Mouse (Mus musculus): ENCODE measurements at regions not wholly inside any gene's neighbourhood (a gene's known extent, or its start where the extent isn't known, plus 50 kb on each side); places are given as distances from the start of the nearest gene placed in this dataset.

- ATAC-seq (ENCODE audit: low FRiP score) (no peak), DNase-seq (ENCODE audit: low spot score) (no peak)
- Histone ChIP-seq H3K36me3 (replicated peaks; ENCODE audit: control insufficient read depth, insufficient read depth) (no peaks in the 10 kb centered on the region), H3K4me1 (replicated peaks; ENCODE audit: control insufficient read depth, insufficient read depth, low read length) (no peaks in the 10 kb centered on the region), H3K4me3 (replicated peaks; ENCODE audit: low read length) (no peak overlapping the region), H3K4me2 (replicated peaks) (no peak overlapping the region), H3K27ac (no peak overlapping the region), H3K9me3 (ENCODE audit: control insufficient read depth, low read length) (peaks cover under 1% of the 10 kb centered on the region; the same call in 1 of the 2 replicates), H3K27me3 (ENCODE audit: control insufficient read depth, insufficient read depth, low read length) (no peaks in the 10 kb centered on the region), H3K9ac (no peak overlapping the region)
- WGBS = 82% methylated on average over 8 of the region's 8 CpGs
Observed at GRCm38 (mm10) chr17:81201052-81201451, 136.2 kb upstream of the Thumpd2 start.

- Histone ChIP-seq H3K9me3 (ENCODE audit: control insufficient read depth, low read length) (no peaks in the 10 kb centered on the region), H3K27me3 (ENCODE audit: control insufficient read depth, insufficient read depth, low read length) (no peaks in the 10 kb centered on the region), H3K27ac (peak overlapping the region; percentile 1; the same call in 1 of the 2 replicates), H3K4me2 (replicated peaks) (no peak overlapping the region), H3K4me3 (replicated peaks; ENCODE audit: low read length) (no peak overlapping the region), H3K36me3 (replicated peaks; ENCODE audit: control insufficient read depth, insufficient read depth) (no peaks in the 10 kb centered on the region), H3K4me1 (replicated peaks; ENCODE audit: control insufficient read depth, insufficient read depth, low read length) (no peaks in the 10 kb centered on the region), H3K9ac (no peak overlapping the region)
- ATAC-seq (ENCODE audit: low FRiP score) = no peak
- WGBS = 89% methylated on average over 10 of the region's 10 CpGs
- no peak for DNase-seq (ENCODE audit: low spot score)
Observed at GRCm38 (mm10) chr17:81194006-81194405, 129.1 kb upstream of the Thumpd2 start.

- Histone ChIP-seq H3K9ac (no peak overlapping the region), H3K27ac (no peak overlapping the region), H3K4me3 (replicated peaks; ENCODE audit: low read length) (no peak overlapping the region), H3K27me3 (ENCODE audit: control insufficient read depth, insufficient read depth, low read length) (no peaks in the 10 kb centered on the region), H3K9me3 (ENCODE audit: control insufficient read depth, low read length) (no peaks in the 10 kb centered on the region), H3K36me3 (replicated peaks; ENCODE audit: control insufficient read depth, insufficient read depth) (no peaks in the 10 kb centered on the region), H3K4me2 (replicated peaks) (no peak overlapping the region), H3K4me1 (replicated peaks; ENCODE audit: control insufficient read depth, insufficient read depth, low read length) (no peaks in the 10 kb centered on the region)
- ATAC-seq (ENCODE audit: low FRiP score) = 0 out of 2 replicates have a peak, but pooled peaks have one; percentile 46
- DNase-seq (ENCODE audit: low spot score) = peak; percentile 92
- WGBS = 43% methylated on average over 8 of the region's 8 CpGs
Observed at GRCm38 (mm10) chr17:81193230-81193871, 128.5 kb upstream of the Thumpd2 start.

GRCm38 (mm10) chr17:81189996-81190395 is 125.1 kb upstream of the Thumpd2 start:
- DNase-seq (ENCODE audit: low spot score) (peak; percentile 49), ATAC-seq (ENCODE audit: low FRiP score) (no peak)
- Histone ChIP-seq H3K4me3 (replicated peaks; ENCODE audit: low read length) (no peak overlapping the region), H3K9ac (no peak overlapping the region), H3K4me1 (replicated peaks; ENCODE audit: control insufficient read depth, insufficient read depth, low read length) (no peaks in the 10 kb centered on the region), H3K27ac (no peak overlapping the region), H3K36me3 (replicated peaks; ENCODE audit: control insufficient read depth, insufficient read depth) (no peaks in the 10 kb centered on the region), H3K4me2 (replicated peaks) (no peak overlapping the region), H3K27me3 (ENCODE audit: control insufficient read depth, insufficient read depth, low read length) (no peaks in the 10 kb centered on the region), H3K9me3 (ENCODE audit: control insufficient read depth, low read length) (no peaks in the 10 kb centered on the region)
- WGBS = 56% methylated on average over 4 of the region's 4 CpGs

- H3K27ac ChIP-seq = no peak overlapping the region
- H3K4me3 ChIP-seq (replicated peaks; ENCODE audit: low read length) = no peak overlapping the region
- H3K36me3 ChIP-seq (replicated peaks; ENCODE audit: control insufficient read depth, insufficient read depth) = no peaks in the 10 kb centered on the region
- H3K4me2 ChIP-seq (replicated peaks) = no peak overlapping the region
- no peak overlapping the region for H3K9ac ChIP-seq
- DNase-seq (ENCODE audit: low spot score) (no peak), ATAC-seq (ENCODE audit: low FRiP score) (no peak)
- H3K9me3 ChIP-seq (ENCODE audit: control insufficient read depth, low read length) = no peaks in the 10 kb centered on the region
- 80% methylated on average over 1 of the region's 1 CpGs for WGBS
- H3K4me1 ChIP-seq (replicated peaks; ENCODE audit: control insufficient read depth, insufficient read depth, low read length) = no peaks in the 10 kb centered on the region
- no peaks in the 10 kb centered on the region for H3K27me3 ChIP-seq (ENCODE audit: control insufficient read depth, insufficient read depth, low read length)
Observed at GRCm38 (mm10) chr17:81185685-81186084, 120.8 kb upstream of the Thumpd2 start.

GRCm38 (mm10) chr17:81180813-81181424 is 116.0 kb upstream of the Thumpd2 start:
- Histone ChIP-seq H3K27ac (no peak overlapping the region), H3K4me3 (replicated peaks; ENCODE audit: low read length) (no peak overlapping the region), H3K36me3 (replicated peaks; ENCODE audit: control insufficient read depth, insufficient read depth) (no peaks in the 10 kb centered on the region), H3K27me3 (ENCODE audit: control insufficient read depth, insufficient read depth, low read length) (no peaks in the 10 kb centered on the region), H3K9ac (no peak overlapping the region), H3K4me2 (replicated peaks) (no peak overlapping the region), H3K4me1 (replicated peaks; ENCODE audit: control insufficient read depth, insufficient read depth, low read length) (no peaks in the 10 kb centered on the region), H3K9me3 (ENCODE audit: control insufficient read depth, low read length) (no peaks in the 10 kb centered on the region)
- DNase-seq (ENCODE audit: low spot score) = no peak
- ATAC-seq (ENCODE audit: low FRiP score) = no peak
- WGBS = 90% methylated on average over 8 of the region's 8 CpGs

GRCm38 (mm10) chr17:81176306-81176705 is 111.4 kb upstream of the Thumpd2 start:
- Histone ChIP-seq H3K9ac (no peak overlapping the region), H3K4me3 (replicated peaks; ENCODE audit: low read length) (no peak overlapping the region), H3K4me2 (replicated peaks) (no peak overlapping the region), H3K27ac (no peak overlapping the region), H3K4me1 (replicated peaks; ENCODE audit: control insufficient read depth, insufficient read depth, low read length) (no peaks in the 10 kb centered on the region), H3K27me3 (ENCODE audit: control insufficient read depth, insufficient read depth, low read length) (no peaks in the 10 kb centered on the region), H3K9me3 (ENCODE audit: control insufficient read depth, low read length) (no peaks in the 10 kb centered on the region), H3K36me3 (replicated peaks; ENCODE audit: control insufficient read depth, insufficient read depth) (no peaks in the 10 kb centered on the region)
- ATAC-seq (ENCODE audit: low FRiP score) (no peak), DNase-seq (ENCODE audit: low spot score) (no peak)
- WGBS = 91% methylated on average over 3 of the region's 3 CpGs

- Histone ChIP-seq H3K27ac (no peak overlapping the region), H3K4me2 (replicated peaks) (no peak overlapping the region), H3K36me3 (replicated peaks; ENCODE audit: control insufficient read depth, insufficient read depth) (no peaks in the 10 kb centered on the region), H3K4me1 (replicated peaks; ENCODE audit: control insufficient read depth, insufficient read depth, low read length) (no peaks in the 10 kb centered on the region), H3K9ac (no peak overlapping the region), H3K4me3 (replicated peaks; ENCODE audit: low read length) (no peak overlapping the region), H3K9me3 (ENCODE audit: control insufficient read depth, low read length) (no peaks in the 10 kb centered on the region), H3K27me3 (ENCODE audit: control insufficient read depth, insufficient read depth, low read length) (no peaks in the 10 kb centered on the region)
- 73% methylated on average over 4 of the region's 4 CpGs for WGBS
- DNase-seq (ENCODE audit: low spot score) = no peak
- no peak for ATAC-seq (ENCODE audit: low FRiP score)
Observed at GRCm38 (mm10) chr17:81175877-81176276, 111.0 kb upstream of the Thumpd2 start.

- Histone ChIP-seq H3K4me1 (replicated peaks; ENCODE audit: control insufficient read depth, insufficient read depth, low read length) (no peaks in the 10 kb centered on the region), H3K4me2 (replicated peaks) (no peak overlapping the region), H3K27ac (no peak overlapping the region), H3K9ac (no peak overlapping the region), H3K27me3 (ENCODE audit: control insufficient read depth, insufficient read depth, low read length) (no peaks in the 10 kb centered on the region), H3K9me3 (ENCODE audit: control insufficient read depth, low read length) (no peaks in the 10 kb centered on the region), H3K36me3 (replicated peaks; ENCODE audit: control insufficient read depth, insufficient read depth) (no peaks in the 10 kb centered on the region), H3K4me3 (replicated peaks; ENCODE audit: low read length) (no peak overlapping the region)
- ATAC-seq (ENCODE audit: low FRiP score) (no peak), DNase-seq (ENCODE audit: low spot score) (no peak)
- WGBS = 80% methylated on average over 3 of the region's 3 CpGs
Observed at GRCm38 (mm10) chr17:81172943-81173342, 108.1 kb upstream of the Thumpd2 start.
